Mouse (Mus musculus): ENCODE results near the gene Wscd1. TPM values are rescaled to one million over a fixed set of nuclear protein-coding genes. Genes with fewer than 3 reads are reported as not detected.

The Wscd1 gene
- polyA plus RNA-seq, 1 experiment from 2014 or later: 15.5 TPM

GRCm38 (mm10) chr11:71769744-71770143 is 20.0 kb downstream of the Wscd1 start:
- no peak for DNase-seq (ENCODE audit: low spot score)

GRCm38 (mm10) chr11:71770479-71770878 is 20.8 kb downstream of the Wscd1 start:
- DNase-seq (ENCODE audit: low spot score): no peak

DNA sequence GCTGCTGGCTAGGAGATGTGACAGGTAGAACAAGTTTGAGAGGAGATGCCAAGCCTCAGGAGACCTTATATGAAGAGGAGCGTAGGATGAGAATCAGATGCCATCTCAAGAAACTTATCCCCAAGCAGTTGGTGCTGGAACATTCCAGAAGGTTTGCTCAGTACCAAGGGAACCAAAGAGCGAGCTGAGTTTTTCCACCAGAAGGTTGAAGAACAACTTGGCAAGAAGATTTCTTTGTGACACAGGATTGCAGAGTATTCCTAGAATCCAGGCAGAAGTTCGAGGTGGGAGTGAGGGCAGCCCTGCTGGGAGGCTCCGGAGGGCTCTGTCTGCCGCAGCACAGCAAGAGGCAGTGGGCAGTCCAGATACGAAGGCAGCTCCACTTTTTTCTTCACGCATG is 21.4 kb downstream of the Wscd1 start:
- DNase-seq (ENCODE audit: low spot score): no peak

DNA sequence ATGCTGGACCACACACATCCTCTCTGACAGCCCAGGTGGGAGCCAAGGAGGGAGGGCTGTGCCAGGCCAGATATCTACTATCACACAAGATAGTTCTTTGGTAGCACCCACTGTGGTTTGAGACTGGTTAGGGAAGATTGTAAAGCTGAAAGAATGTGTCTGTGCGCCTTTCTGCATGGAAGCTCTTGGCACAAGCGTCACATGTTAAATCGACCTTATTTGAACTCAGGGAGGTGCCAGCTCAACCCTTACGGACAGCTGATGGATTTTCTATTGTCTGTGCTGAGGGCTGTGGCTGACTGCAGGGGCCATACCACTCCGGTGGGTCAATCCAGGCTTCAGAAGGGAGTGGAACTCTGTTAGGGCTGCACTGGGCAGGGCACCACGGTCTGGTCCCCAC is 22.3 kb downstream of the Wscd1 start:
- DNase-seq (ENCODE audit: low spot score): no peak

GRCm38 (mm10) chr11:71772802-71773201 is 23.1 kb downstream of the Wscd1 start:
- DNase-seq (ENCODE audit: low spot score): no peak

GRCm38 (mm10) chr11:71773986-71774767 is 24.5 kb downstream of the Wscd1 start:
- DNase-seq (ENCODE audit: low spot score): no peak

DNA sequence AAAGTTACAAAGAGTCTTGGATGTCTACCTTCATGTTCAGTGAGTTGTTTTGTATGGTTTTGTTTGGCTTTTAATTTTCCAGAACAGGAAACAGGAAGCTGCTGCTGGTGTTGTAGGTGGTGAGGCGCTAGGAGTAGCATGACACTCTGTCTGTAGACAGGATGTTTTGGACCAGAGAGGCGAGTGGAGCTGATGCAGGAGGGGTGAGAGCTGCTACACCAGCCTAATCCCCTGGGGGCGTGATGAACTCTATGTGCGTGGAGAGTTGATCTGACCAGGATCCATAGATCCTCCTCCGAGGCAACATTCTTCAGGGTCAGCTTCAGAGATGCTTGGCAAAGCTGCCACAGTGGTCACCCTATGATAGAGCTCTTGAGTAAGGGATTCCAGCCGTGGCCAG is 25.3 kb downstream of the Wscd1 start:
- no peak for DNase-seq (ENCODE audit: low spot score)

DNA sequence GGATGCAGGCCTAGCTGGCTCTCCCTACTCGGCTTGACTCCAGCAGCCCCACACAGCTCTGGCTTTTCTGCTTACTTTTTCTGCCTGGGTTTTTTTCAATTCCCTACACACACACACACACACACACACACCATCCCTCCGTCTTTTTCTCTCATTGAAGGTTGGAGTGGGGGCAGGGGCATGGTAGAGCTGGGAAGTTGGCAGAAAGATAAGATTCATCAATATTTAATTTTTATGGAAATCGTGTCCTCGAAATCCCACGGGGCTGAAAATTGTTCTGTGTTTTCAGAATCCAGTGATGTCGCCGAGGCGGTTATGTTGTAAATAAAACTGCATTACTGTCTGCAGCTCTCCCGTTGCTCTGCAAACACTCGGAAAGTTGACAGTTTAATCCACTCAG is 29.9 kb downstream of the Wscd1 start:
- DNase-seq (ENCODE audit: low spot score): no peak

GRCm38 (mm10) chr11:71781737-71782354 is 32.1 kb downstream of the Wscd1 start:
- DNase-seq (ENCODE audit: low spot score): no peak

DNA sequence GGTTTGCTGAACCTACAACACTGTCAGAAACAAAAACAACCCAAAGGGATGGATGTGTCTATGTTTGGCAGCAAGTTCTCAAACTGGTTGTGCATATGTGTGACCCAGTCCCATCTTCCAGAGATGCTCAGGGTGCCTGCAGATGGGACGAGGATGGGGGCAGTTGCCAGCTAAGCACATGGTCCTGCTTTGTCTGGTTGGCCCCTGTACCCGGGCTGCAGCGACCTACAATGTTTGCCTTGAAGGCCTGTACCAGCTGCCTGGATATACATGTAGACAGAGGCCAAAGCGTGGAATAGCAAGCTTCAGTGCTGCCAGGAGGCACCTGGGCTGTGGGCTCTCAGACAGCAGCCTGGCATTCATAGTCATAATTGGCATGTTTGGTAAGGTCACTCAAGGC is 35.8 kb downstream of the Wscd1 start:
- no peak for DNase-seq (ENCODE audit: low spot score)

DNA sequence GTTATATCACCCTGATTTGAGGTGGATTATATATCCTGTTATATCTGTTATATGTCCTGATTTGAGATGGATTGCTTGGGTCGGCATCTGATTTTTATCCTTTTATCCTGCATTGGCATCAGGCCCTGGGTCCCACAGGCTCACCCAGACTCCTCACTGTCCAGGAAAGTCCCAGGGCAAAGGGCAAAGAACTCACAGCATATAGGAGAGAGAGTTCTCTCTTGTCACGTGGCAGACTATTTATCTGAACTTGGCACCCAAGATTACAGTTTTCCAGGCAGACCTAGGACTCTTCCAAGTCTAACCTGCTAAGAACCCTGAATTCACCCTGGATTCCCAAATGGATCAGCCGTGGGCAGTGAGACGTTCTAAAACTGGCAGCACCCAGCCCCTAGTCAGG is 38.5 kb downstream of the Wscd1 start:
- DNase-seq (ENCODE audit: low spot score): no peak

DNA sequence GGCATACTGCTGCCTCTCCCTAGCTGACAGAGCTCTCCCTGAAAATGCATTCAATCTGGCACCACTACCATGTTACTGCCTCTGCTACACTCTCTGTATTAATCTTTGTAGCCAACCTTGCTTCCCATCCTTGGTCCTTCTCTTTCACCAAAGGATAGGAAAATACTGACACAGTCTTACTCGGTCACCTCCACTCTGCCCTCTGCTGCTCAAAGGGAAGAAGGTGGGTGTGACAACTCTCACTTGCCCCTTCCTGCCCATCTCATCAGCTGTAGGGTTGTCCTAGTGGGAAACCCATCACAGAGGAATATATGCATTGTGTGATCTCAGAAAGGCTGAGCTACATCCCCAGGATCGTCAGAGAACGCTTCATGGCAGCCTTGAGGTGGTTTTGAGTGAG is 40.5 kb downstream of the Wscd1 start:
- no peak for DNase-seq (ENCODE audit: low spot score)

DNA sequence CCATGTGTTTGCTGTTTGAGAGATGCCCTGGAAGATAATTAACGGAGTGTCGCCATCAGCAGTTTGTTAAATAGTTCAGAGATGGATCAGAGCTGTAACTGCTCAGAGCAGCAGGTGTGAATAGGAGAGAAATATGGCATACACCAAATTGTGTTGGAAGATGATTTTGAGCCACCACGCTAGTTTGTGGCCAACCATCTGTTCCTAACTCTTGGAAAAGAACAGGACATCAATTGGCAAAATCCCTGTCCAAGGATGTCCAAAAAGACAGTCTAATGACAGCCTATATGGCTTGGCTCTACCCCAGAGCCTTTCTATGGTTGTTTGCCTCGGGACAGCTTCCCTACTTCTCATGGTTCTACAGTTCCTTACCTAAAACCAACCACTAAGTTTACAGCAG is 49.5 kb downstream of the Wscd1 start:
- DNase-seq (ENCODE audit: low spot score): no peak

GRCm38 (mm10) chr11:71808521-71808920 is 58.8 kb downstream of the Wscd1 start:
- no peak for DNase-seq (ENCODE audit: low spot score)

DNA sequence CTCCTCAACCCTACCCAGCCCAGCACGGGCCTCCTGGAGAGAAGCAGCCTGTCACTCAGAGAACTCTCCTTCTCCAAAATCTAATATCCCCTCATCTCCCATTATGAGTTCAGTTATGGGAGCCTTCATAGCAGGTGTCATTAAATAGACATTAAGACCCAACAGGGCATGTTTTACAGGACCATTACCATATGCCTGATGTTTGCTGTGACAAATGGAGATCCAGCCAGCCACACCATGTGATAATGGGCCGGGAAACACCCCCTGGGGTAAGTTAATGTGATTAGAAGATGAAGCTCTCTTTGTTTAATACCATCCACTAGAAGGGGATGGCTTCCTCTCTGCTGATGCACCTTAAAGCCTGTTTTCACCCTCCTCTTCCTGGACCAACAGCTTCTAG is 62.1 kb downstream of the Wscd1 start:
- no peak for DNase-seq (ENCODE audit: low spot score)

- DNase-seq (ENCODE audit: low spot score): no peak
Observed at GRCm38 (mm10) chr11:71812921-71813320, 63.2 kb downstream of the Wscd1 start.

GRCm38 (mm10) chr11:71814511-71814910 is 64.8 kb downstream of the Wscd1 start:
- DNase-seq (ENCODE audit: low spot score): no peak

GRCm38 (mm10) chr11:71815326-71815725 is 65.6 kb downstream of the Wscd1 start:
- no peak for DNase-seq (ENCODE audit: low spot score)

DNA sequence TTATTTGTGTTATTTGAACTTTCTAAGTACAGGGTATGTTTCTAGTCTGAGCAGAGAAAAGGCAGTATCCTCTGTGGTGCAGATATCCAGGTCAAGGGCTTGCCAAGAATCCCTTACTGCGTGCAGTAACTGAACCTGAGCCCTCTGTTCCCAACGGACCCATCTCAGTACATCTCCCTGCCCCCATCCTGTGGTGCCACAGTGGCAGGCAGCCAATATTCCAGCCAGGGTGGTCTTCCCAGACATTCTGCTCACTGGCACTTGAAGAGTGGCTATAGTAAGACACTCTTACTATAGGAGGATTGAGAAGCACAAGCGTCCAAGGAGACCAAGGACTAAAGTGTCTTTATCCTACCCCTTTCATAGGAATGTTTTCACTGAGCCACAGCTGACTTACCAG is 67.2 kb downstream of the Wscd1 start:
- DNase-seq (ENCODE audit: low spot score): no peak

GRCm38 (mm10) chr11:71817341-71817740 is 67.6 kb downstream of the Wscd1 start:
- DNase-seq (ENCODE audit: low spot score): no peak

GRCm38 (mm10) chr11:71818111-71818510 is 68.4 kb downstream of the Wscd1 start:
- DNase-seq (ENCODE audit: low spot score): no peak

DNA sequence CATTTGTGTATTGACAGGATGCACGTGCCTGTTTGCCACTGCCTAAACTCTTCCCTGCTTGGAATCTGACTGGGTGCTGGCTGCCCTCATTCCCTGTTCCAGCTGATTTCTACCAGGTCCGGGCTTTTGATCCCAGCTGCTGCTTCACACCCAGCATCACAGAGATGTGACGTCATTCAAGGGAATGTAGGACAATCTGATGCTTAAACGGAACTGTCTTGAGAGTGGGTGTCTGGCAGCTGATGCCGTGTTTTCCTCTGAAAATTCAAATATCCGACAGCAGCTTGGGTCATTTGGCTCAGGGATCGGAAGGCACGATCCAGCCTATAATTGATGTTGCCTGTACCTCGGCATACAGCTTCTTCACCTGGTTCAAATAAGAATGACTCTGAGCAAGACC is 70.2 kb downstream of the Wscd1 start:
- DNase-seq (ENCODE audit: low spot score): no peak

- no peak for DNase-seq (ENCODE audit: low spot score)
Observed at GRCm38 (mm10) chr11:71820847-71821246, 71.1 kb downstream of the Wscd1 start.
